Mouse (Mus musculus) 3134 (cell line): ENCODE data around the gene Rasgef1b.
A peak's percentile ranks its signal among the peaks of the same experiment; 100 is the strongest.

Experiments used
- DNase-seq: peaks from one replicate; pipeline ENCODE4 v3.0.0-alpha.2; 2011; ENCODE audit warnings: low spot score; ENCODE audit not compliant: insufficient read length; ENCODE audit errors: extremely low read depth

Rasgef1b gene

DNA sequence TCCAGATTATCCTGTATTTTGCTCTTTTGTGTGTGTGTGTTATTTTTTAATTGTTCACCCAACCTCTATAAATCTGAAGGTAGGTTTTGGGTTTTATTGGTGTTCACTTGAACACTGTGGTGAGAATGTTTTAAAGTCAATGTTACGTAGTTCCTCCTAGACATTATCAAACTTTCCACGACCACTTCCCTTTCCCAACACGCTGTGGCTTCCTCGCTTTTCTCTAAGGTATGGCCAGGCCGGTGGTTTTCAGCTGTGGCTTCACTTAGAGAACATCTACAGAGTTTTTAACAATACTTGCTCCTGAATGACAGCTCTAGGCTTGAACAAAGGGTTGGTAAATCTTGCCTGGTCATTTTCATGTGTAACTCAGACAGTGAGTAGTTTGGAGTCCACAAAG lies 461.5 kb downstream of the Rasgef1b start:
- no peak for DNase-seq

DNA sequence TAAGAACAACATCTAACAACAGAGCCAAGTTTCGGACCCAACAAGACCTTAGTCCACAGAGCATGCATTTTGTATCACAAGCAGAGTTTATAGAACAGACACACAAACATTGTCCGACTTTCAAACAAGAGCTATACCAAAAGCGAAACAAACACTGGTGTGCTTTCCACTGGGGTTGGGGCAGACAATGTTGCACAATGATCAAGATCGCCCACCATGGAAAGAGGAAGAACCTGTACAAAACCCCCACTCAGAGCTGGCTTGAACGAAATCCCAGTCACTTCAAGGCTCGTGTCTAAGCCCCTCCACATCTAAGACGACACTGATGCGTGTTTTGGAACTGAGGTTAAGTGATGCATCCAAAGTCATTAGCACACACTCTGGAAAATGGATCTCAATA lies 462.6 kb downstream of the Rasgef1b start:
- no peak for DNase-seq

DNA sequence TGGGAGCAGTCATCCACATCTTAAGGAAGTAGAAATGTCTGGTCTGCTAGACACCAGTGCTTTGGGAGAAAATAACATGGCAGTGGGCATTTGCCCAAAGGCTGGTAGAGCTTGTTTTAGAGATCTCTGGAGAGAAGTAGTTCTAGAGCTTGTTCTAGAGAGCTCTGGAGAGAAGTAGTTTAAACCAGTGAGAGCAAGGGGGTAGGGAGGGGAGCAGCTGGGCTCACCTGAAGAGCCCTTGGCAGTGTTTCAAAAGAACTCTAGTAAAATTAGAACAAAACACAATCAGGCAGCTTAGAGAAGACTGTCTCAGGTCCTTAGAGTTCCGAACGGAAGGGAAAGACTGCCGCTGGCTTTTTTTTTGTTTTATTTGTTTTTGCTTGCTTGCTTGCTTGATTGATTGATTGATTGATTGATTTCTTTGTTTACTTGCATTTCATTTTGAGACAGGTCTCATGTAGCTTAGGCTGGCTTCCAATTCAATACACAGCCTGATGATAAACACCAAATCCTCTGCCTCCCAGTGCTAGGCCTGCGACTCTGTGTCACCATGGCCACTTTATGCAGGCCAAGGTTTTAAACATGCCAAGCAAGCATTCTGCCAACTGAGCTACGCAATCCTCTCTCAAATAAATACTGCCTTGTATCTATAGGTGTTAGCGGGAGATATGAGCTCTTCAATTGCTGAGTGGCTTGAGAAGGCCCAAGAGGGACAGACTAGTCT lies 466.5 kb downstream of the Rasgef1b start:
- no peak for DNase-seq

DNA sequence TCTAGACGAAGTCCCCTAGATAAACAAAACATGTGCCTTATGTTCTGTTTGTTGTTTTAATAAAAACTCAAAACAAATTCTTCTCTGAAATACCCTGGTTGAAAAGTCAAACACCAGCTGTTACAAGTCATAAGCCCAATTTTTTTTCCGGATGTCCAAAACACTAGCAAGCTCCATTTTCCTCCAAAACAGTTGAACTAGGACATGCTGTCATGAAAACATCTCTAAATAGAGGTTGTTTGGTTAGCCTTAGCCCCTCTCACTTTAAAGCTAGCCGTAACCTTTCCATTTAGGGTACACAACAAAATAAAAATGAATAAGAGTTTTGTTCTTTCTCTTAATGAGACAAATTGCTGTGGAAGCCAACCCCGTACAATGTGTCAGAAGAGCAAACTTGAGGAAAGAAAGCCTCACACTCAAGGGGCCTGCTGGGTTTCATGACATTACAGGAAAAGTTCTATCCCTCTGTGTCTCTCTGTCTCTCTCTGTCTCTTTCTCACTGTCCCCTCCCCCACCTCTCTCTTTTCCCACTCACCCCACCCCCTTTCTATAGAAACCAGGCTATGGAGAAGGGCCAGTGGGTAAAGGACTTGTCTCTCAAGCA lies 467.6 kb downstream of the Rasgef1b start:
- no peak for DNase-seq

DNA sequence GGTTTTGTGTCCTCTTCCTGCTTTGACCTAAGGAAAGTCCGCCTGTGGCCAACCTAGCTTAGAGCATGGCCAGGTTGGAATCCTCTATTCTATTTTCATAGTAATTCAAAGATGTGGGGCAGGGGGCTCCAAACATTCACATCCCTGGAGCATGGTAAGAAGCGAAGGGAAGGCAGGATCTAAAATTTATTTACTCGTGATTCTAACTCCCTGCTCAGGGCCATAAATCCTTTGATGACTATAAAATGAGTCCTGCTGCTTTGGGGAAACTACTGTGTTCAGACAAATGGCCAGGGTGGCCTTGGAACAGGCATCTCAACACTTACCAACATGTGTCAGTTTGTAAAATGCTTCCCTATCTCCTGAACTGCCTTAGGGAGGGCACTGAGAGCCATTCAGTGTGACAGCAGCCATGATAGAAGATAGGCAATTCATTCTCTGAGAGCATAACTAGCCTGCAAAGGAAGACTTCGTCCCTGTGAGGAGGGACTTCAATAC lies 470.8 kb downstream of the Rasgef1b start:
- no peak for DNase-seq

DNA sequence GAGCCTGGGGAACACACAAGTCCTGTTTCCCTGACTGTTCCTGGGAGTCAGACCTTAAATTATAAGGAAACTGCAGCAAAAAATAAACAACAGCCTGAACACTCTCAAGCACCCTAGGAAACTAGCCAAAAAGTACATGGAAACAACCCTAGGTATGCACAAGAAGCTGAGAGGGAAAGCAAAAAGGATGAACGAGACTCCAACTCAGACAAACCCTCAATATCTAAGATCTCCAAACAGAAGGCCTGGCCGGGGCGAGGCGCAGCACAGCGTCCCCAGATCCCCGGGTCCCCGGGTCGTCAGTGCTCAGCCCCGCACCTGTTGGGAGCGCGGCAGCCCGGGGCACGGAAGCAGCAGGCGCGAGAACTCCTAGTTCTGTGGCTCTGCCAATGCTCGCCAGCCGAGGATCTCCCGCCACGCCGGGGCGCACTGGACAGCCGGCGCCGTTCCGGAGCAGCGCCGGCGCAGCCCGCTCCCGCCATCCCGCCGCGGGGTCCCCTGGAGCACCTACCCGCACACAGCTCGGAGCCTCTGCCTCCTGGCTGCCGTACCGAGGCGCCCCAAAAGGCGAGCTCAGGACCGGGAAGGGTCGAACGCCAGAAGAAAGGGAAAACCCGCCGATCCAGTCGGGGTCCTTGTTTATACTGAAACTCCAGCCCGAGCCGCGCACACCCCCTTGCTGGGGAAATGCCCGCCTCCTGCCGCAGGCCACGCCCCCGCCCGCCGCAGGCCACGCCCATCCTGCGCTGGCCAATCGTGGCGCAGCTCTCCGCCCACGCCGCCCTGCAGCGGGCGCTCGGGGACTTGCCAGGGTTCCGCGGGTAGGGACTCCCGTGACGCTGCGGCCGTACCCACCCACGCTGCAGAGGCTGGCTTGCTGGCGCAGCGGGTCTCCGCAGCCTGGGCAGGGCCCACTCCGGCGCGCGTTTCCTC lies 476.4 kb downstream of the Rasgef1b start:
- DNase-seq = peak; percentile 9

DNA sequence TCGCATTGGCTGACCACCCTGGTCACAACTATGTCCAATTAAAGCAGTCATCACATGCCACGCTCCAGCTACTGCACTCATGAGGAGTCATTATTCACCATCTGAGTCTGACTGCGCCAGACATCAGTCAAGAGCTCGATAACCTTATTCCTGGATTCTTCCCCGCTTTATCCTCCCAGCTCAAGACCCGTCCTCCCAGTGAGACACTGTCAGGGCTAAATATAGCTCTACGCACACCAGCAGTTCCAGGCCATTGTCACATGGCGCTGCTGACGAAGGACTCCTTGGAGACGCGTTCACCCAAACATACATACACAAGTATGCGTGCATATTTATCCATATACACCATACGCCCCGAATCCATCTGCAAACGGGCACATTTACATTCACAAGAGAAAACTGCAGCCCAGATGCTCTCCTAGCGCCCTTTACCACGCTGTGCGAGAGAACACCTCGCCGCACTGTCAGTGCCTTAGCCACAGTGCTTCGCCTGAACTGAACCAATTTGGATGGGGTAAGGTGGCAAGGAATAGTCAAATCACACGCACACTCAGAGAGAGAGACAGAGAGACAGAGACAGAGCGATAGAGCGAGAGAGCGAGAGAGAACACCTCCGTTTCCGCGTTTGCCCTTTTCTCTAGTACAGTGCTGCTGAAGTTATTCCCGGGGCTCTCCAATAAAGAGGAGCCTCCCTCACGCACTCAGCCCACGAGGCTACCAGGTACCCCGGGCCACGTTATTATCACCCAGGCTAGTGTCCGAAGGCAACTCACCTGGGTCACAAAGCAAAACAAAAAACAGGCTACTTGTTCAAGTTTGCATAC lies 477.3 kb downstream of the Rasgef1b start:
- DNase-seq = no peak

DNA sequence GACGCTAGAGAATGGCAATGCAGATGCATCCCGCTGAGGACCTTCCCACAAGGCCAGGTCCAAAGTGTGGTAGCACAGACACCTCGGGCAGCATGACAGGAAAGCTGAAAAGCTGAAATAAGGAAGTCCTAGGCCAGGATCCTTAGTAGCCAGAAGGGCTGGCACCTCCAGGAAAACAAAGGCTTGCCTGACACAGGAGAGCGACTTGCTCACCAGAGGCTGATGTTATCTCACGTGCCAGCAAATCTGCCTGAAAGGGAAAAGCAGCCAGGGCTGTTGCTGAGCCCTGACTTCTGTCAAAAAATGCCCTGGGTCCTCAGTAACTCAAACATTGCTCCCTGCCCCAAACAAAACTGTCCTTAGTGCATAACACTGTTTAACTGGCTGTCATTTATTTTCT lies 478.0 kb downstream of the Rasgef1b start:
- DNase-seq = no peak

DNA sequence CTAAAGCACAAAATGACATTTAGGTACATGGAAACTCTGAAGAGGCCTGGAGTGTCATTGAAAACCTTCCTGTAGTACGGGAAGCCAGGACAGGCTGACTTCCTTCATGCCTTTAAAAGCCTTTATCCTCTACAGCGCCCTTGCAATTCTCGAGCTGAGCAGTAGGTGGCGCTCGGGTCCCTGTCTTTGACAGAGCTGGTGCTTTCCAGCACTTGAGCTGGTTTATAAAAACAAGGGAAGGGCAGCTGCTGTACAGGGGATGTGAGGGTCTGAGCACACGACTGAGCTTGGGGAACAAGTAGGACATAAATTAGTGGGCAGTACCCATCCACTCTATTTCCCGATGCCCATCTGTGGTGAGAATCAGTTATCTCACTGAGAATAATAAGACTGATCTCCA lies 480.4 kb downstream of the Rasgef1b start:
- peak; percentile 25 for DNase-seq

DNA sequence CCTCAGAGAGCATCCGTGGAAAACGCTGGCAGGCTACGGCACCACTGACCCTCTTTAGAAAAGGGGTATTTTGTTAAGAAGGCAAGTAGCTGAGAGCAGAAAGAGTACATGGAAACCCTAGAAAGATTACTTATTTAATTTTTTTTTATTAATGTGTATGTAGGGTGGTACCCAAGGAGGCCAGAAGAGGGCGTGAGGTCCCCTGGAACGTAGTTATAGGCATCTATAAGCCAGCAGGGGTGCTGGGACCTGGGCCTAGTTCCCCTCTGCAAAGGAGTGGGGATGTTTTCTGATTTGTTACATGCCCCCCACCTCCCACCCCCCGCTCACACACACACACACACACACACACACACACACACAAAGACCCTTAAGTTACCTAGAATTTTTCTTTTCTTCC lies 480.9 kb downstream of the Rasgef1b start:
- no peak for DNase-seq

DNA sequence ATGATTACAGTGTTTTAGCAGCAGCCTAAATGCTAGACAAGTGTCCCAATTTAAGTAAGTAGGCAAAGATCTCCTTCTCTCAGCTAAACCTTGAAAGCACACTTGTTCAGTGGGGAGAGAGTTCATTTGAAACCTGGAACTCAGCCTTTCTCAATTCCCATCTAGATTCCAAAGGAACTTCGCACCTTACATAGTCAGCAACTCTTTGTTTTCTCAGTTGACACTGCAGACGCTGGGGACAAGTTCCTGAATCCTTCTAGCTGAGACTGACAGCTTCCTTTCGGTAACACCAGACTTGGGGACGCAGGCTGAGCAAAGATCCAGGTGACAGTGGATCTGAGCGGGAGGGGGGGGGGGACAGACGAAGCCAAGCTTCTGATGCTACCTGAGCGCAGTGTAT lies 481.4 kb downstream of the Rasgef1b start:
- DNase-seq = no peak

DNA sequence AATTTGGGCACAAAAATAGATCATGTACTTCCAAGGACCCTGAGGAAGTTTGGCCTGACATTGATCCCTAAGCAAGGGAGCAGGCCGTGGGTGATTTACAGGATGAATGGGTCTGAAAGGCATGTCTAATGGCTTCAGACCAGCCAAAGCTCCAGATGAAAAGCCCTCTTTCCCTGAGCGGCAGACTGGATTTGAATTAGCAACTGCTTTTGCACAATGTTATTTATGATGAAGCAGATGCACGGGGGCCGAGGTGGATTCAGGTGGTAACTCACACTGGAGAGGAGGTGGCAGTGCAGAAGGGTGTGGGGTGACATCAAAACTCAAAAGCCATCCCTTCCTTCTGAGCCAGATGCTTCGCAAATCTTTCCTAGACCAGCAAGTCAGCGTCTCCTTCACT lies 481.9 kb downstream of the Rasgef1b start:
- no peak for DNase-seq

DNA sequence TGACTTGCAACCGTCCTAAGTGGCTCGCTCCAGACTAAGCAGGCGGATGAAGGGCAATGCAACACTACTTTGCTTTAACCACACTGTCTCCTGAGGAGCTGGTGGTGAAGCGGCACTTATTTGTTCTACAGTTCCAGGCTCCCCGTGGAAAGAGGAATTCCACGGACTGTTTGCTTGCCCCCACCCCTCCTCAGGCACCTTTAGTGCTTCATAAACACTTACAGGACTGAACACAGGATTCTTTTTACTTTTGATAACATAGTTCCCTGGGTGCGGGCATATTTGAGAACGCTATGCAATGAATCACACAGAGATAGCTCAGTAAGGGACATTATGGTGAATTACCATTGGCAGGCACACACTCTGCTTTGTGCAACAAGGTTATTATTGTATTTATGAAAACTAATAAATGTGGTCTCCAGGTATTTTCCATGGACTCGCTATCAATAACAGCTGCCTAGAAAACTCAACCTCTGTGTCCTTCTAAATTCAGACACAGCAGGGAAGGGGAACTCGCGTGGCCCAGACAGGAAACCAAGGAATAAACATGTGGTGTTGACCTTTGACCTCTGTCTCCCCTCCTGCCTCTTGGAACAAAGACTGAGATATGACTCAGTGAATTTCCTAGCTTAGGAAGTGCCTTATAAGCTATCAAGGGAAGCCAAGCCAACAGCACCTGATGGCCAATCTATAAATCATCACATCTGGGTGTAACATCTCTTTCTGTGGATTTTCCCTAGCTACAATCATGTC lies 486.7 kb downstream of the Rasgef1b start:
- DNase-seq = no peak

DNA sequence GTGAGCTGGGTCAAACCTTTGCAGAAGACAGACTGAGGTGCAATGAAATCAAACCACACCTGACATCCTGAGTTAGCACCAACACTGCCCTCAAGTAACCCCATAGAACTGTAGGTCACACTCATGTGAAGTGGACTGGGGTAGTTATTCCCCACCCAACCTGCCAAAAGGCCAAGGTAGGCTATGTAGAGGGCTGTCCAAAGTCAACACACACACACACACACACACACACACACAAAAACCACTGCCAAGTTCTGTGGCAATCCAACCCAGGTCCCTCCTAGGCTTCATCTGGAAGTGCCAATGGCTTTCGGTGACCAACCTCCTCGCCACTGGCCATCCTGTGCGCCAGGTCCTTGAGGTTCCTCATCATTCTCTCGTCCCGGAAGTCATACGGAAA lies 488.4 kb downstream of the Rasgef1b start:
- no peak for DNase-seq

DNA sequence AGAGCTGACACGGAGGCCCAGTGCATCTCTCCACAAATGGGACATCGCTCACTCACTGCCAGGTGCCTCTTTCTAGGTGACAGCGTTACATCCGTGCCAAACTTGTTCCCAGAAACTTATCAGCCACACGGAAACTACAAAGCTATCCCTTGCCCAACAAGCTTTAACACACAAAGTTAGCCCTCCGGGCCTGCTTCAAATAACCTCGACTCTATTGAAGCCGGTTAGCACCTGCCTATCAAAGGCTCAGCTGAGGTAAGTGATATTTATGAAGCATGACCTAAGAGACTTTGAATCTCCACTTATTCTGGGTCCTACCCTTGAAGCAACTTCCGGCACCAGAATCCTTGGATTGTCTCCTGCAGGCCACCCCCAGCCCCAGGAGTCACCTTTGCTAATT lies 489.2 kb downstream of the Rasgef1b start:
- no peak for DNase-seq

DNA sequence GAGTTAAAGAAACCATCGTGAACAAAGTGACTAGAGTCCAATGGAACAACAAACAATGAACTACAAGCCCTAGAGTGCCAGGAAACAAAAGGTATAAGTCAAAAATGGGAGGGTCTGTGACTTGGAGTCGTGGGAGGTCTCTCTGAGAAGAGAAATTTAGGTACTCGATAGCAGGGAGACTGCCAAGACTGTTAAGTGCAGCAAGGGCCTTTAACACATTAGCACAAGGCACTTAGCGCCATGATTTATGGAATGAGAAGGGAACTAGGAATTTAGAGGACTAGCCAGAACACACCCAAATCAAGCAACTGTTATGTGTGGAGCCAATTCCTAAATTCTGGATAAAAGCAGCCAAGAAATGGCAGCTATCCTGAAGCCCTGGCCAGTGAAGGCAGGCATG lies 490.7 kb downstream of the Rasgef1b start:
- DNase-seq = no peak

DNA sequence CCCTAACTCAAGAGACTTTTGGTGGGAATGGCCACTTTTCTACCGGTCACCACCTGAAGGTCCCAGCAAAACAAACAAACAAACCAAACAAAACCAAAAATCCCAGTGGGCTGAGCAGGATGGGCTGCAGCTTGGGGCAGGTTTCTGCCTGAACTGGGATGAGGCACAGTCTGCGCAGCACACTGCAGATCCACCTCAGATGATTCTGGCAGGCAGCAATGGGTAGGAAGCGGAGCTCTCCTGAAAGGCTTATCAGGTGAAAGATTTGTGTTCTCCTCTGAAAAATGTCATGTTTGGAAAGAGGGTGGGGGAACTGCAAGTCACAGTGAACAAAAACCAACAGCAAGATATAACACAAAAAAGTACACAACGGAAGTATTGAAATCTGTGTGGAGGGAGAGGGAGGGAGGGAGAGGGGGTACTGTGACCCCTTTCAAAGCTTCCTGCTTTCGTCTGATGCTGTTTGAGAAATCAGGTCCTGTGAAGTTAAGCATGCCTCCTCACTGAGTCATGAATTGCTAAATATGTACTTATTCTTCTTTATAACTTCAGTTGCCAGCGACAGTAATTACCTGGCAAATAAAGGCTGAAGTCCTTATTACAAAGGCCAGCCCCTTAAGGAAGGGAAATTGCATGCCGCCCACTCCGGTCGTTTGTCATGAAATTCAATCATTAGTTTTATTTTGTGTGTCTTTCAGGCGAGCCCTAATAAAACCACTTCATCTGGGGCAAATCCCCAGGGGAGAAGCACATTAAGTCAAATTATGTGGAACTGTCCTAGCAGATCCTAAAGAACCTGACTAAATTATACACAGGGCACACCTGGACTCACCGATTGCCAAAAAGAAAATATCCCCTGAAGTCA lies 491.7 kb downstream of the Rasgef1b start:
- DNase-seq = no peak

DNA sequence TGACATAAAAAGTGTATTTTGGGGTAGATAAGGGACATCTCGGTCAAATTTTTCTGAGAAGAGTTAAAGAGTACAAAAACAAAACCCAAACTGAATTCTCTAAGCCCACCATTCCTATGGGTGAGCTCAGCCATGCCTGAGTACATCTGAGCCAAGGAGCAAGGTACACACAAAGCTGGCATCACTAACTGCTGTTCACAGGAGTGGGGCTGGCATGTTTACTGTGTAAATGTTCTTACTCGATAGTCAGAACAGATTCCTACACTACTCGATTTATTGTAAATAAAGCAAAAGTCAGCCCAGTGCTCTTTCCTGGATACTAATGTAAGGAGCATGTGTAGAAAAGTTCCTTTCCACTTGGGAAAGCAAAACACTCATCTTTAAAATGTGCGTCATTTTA lies 492.4 kb downstream of the Rasgef1b start:
- DNase-seq = no peak

DNA sequence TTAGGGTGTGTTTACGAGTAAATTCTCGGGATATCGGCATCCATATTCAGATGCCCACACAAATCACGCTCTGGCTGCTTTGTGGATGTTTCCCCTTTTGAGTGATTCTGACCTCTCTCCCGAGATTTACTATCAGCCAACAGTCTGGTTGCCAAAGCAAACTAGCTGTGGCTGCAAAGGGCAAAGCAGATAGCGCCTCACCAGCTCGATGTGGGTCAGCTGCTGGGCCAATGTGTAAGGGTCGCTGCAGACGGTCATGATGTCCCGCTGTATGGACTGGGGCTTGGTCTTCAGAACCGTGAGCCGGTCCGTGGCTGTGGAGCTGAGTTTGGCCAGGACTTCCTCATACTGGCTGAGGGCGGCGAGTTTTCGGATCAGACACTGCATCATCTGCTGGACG lies 494.6 kb downstream of the Rasgef1b start:
- DNase-seq = no peak
